Mouse (Mus musculus) kidney, postnatal 0 days (tissue): ENCODE measurements around the gene Nap1l4. TPM values are rescaled to one million over a fixed set of nuclear protein-coding genes. Genes with fewer than 3 reads are reported as not detected.

ENCODE experiments used
- ATAC-seq: fragments of 200-750 bp; cut with Nextera tagmentation; replicated peaks from 2 replicates; pipeline ENCODE4 v1.8.0; 2017; ENCODE audit warnings: low read depth, moderate number of reproducible peaks, moderate TSS enrichment, moderate library complexity; ENCODE audit not compliant: low FRiP score
- DNase-seq: peaks from one replicate; pipeline ENCODE4 v3.0.0-alpha.2; 2016; ENCODE audit warnings: low spot score
- H3K27ac ChIP-seq: fragments of 300-500 bp; sonication (generic); 2 replicates; pipeline ENCODE4 v1.5.1; 2014; ENCODE audit warnings: mild to moderate bottlenecking
- H3K27me3 ChIP-seq: fragments of 300-500 bp; sonication (generic); 2 replicates; pipeline ENCODE4 v1.6.1; 2014; ENCODE audit warnings: low read length, mixed read lengths; ENCODE audit not compliant: insufficient read depth
- H3K36me3 ChIP-seq: fragments of 300-500 bp; sonication (generic); 2 replicates; pipeline ENCODE4 v1.6.1; 2014; ENCODE audit warnings: low read length, mixed read lengths; ENCODE audit not compliant: insufficient read depth
- H3K4me1 ChIP-seq: fragments of 300-500 bp; sonication (generic); replicated peaks from 2 replicates; pipeline ENCODE4 v1.6.1; 2014; ENCODE audit warnings: antibody characterized with exemption, low read length, mixed read lengths; ENCODE audit not compliant: insufficient read depth
- H3K4me2 ChIP-seq: fragments of 300-500 bp; sonication (generic); 2 replicates; pipeline ENCODE4 v1.6.1; 2014; ENCODE audit warnings: mild to moderate bottlenecking, low read length, moderate library complexity, mixed read lengths
- H3K4me3 ChIP-seq: fragments of 300-500 bp; sonication (generic); replicated peaks from 2 replicates; pipeline ENCODE4 v1.5.1; 2014; ENCODE audit warnings: low read depth, low read length
- H3K9ac ChIP-seq: fragments of 300-500 bp; sonication (generic); 2 replicates; pipeline ENCODE4 v1.6.1; 2014; ENCODE audit warnings: low read depth, low read length
- H3K9me3 ChIP-seq: fragments of 300-500 bp; sonication (generic); replicated peaks from 2 replicates; pipeline ENCODE4 v1.6.1; 2016; ENCODE audit warnings: low read length, inconsistent platforms, mixed read lengths
- CTCF ChIP-seq: IDR thresholded peaks from 2 replicates; pipeline ENCODE4 v1.5.1; 2016; ENCODE audit warnings: antibody characterized with exemption, low read depth, mild to moderate bottlenecking, moderate library complexity
- WGBS: fragments of 180-500 bp; shearing (Covaris S2); extraction: QIAGEN DNeasy Blood & Tissue Kit; methylation state at CpG from one replicate; pipeline ENCODE4 v1.1.7; 2014; 5-methylcytosine and 5-hydroxymethylcytosine counted together
- polyA plus RNA-seq: library from polyadenylated mRNA; unstranded; fragments of >200 nt; fragmentation: Nextera tagmentation; extraction: Ambion mirVana; gene quantifications from 2 replicates; pipeline ENCODE4 v1.2.1, GENCODE M21; 2015

Nap1l4 gene
- polyA plus RNA-seq, 1 experiment from 2014 or later: 156 TPM

- Histone ChIP-seq H3K9me3 (no peaks in the 10 kb centered on the region), H3K4me3 (no peak overlapping the region), H3K4me2 (no peak overlapping the region), H3K27ac (peak overlapping the region; percentile 50; the same call in 1 of the 2 replicates), H3K4me1 (no peaks in the 10 kb centered on the region), H3K36me3 (no peaks in the 10 kb centered on the region), H3K27me3 (no peaks in the 10 kb centered on the region), H3K9ac (no peak overlapping the region)
- no peak for TF ChIP-seq CTCF
- ATAC-seq (peak; percentile 72), DNase-seq (no peak)
- WGBS: 57% methylated on average over 11 of the region's 11 CpGs
Observed at GRCm38 (mm10) chr7:143475876-143476275, 73.0 kb downstream of the Nap1l4 start.

- H3K27me3 ChIP-seq: no peaks in the 10 kb centered on the region
- no peaks in the 10 kb centered on the region for H3K9me3 ChIP-seq
- DNase-seq: no peak
- no peaks in the 10 kb centered on the region for H3K4me1 ChIP-seq
- no peak overlapping the region for H3K4me2 ChIP-seq
- no peak overlapping the region for H3K9ac ChIP-seq
- no peak overlapping the region for H3K27ac ChIP-seq
- no peak overlapping the region for H3K4me3 ChIP-seq
- ATAC-seq: peak; percentile 48
- WGBS: 37% methylated on average over 10 of the region's 10 CpGs
- no peak for TF ChIP-seq CTCF
- no peaks in the 10 kb centered on the region for H3K36me3 ChIP-seq
Observed at GRCm38 (mm10) chr7:143474811-143475210, 74.1 kb downstream of the Nap1l4 start.

DNA sequence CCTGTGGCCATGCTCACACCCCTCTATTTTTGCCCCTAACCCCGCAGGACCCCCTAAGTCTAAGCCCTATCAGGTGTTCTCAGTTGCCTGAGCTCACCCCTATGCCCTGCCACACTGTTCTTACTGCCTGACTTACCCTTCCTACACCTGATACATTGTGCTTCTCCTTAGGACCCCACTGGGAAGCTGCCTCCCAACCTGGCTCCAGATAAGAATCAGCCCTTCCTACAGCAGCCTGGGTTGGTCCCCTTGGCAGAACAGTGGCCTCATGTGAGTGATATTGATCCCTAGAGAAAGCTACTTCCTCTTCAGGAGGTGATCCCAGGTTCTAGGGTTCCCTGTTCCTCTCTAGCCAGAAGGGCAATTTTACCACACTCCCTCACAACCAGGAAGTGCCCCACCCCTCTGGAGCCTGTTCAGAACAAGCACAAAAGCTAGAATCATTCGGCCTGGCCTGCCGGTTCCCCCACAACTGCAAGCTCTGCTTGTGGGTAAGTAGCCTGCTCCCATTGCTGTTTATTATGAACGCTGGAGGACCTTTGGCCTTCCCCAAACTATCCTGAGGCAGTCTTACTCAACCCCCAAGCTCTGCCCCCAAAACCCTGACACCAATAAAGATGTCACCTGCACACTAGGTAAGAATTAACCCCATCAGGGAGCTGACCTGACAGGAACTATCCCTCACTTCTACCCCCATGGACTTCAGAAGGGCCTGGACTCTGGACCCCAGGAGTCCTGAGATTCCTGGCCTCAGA lies 75.4 kb downstream of the Nap1l4 start, which contains the start of gene Slc22a18:
Slc22a18 (plus strand) TSS at position 390 of the 755 bp plus-strand sequence.
- DNase-seq (peak; percentile 63), ATAC-seq (peak; percentile 33; the same call in 1 of the 2 replicates)
- Histone ChIP-seq H3K4me3 (no peak within 1 kb of the TSS), H3K9ac (no peak within 1 kb of the TSS; the same call in 1 of the 2 replicates), H3K27me3 (no peaks in the 10 kb centered on the region), H3K36me3 (no peaks in the 10 kb centered on the region), H3K4me1 (no peaks in the 10 kb centered on the region), H3K9me3 (no peaks in the 10 kb centered on the region), H3K4me2 (peak within 1 kb of the TSS; percentile 24; the same call in 1 of the 2 replicates), H3K27ac (peak within 1 kb of the TSS; percentile 20; the same call in 1 of the 2 replicates)
- 25% methylated on average over 4 of the region's 4 CpGs for WGBS
- no peak for TF ChIP-seq CTCF

GRCm38 (mm10) chr7:143469946-143470345 lies 79.0 kb downstream of the Nap1l4 start:
- peak; percentile 90 for DNase-seq
- WGBS: 12% methylated on average over 8 of the region's 8 CpGs
- Histone ChIP-seq H3K27ac (no peak overlapping the region), H3K9me3 (no peaks in the 10 kb centered on the region), H3K4me1 (no peaks in the 10 kb centered on the region), H3K4me3 (no peak overlapping the region), H3K27me3 (no peaks in the 10 kb centered on the region), H3K9ac (no peak overlapping the region), H3K36me3 (no peaks in the 10 kb centered on the region), H3K4me2 (no peak overlapping the region)
- no peak for ATAC-seq
- peak; percentile 90 for TF ChIP-seq CTCF

GRCm38 (mm10) chr7:143467714-143468113 lies 81.2 kb downstream of the Nap1l4 start:
- H3K4me1 ChIP-seq: no peaks in the 10 kb centered on the region
- no peak for TF ChIP-seq CTCF
- no peak overlapping the region for H3K27ac ChIP-seq
- H3K36me3 ChIP-seq: no peaks in the 10 kb centered on the region
- H3K4me2 ChIP-seq: no peak overlapping the region
- H3K9me3 ChIP-seq: no peaks in the 10 kb centered on the region
- DNase-seq (no peak), ATAC-seq (no peak)
- no peak overlapping the region for H3K4me3 ChIP-seq
- H3K27me3 ChIP-seq: no peaks in the 10 kb centered on the region
- WGBS: 26% methylated on average over 6 of the region's 6 CpGs
- no peak overlapping the region for H3K9ac ChIP-seq

DNA sequence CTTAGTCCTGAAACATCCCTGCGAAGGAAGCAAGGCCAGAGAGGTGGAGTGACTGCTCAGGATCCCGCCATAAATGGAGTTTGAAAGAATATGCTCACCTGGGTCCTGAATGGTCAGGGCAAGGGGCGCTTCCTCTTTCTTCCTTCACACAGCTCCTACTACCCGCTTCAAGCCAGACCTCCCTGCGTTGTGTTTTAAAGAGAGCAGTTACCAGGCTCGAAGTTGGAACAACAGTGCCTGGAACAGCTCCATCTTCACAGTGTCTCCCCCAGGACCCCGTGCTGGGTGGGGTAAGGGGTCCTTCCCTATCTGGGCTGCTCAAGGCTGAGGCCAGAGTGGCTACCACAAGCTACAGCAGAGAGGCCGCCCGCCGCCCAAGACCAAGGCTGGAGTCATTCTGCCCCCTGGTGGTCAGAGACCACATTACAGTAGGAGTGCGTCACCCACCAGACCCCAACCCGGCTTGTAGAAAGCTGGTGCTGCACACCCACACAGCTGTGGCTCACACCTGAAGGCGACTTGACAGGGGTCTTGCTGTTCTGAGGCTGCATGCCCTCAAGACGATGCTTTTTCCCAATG lies 82.7 kb downstream of the Nap1l4 start:
- peak; percentile 98 for TF ChIP-seq CTCF
- no peaks in the 10 kb centered on the region for H3K27me3 ChIP-seq
- DNase-seq (peak; percentile 86), ATAC-seq (peak; percentile 18; the same call in 1 of the 2 replicates)
- no peaks in the 10 kb centered on the region for H3K36me3 ChIP-seq
- H3K9ac ChIP-seq: no peak overlapping the region
- H3K4me2 ChIP-seq: no peak overlapping the region
- no peak overlapping the region for H3K27ac ChIP-seq
- no peaks in the 10 kb centered on the region for H3K4me1 ChIP-seq
- 44% methylated on average over 14 of the region's 14 CpGs for WGBS
- H3K9me3 ChIP-seq: no peaks in the 10 kb centered on the region
- no peak overlapping the region for H3K4me3 ChIP-seq
